Mouse (Mus musculus): ENCODE measurements around the gene Adal. TPM values are rescaled to one million over a fixed set of nuclear protein-coding genes. Genes with fewer than 3 reads are reported as not detected.

The Adal gene
- polyA plus RNA-seq, 1 experiment from 2014 or later: 40.0 TPM

- no peak for DNase-seq
- WGBS: 80% methylated on average over 4 of the region's 4 CpGs
- Histone ChIP-seq H3K4me2 (ENCODE audit: low read length) (peak overlapping the region; percentile 74), H3K27ac (replicated peaks; ENCODE audit: low read depth, low read length) (no peak overlapping the region), H3K9ac (replicated peaks; ENCODE audit: low read length) (peak overlapping the region; percentile 65; the same call in 1 of the 2 replicates), H3K27me3 (ENCODE audit: control insufficient read depth, insufficient read depth, low read length) (no peaks in the 10 kb centered on the region), H3K36me3 (ENCODE audit: control insufficient read depth, insufficient read depth, low read length) (peaks cover 29% of the 10 kb centered on the region), H3K4me1 (ENCODE audit: control insufficient read depth, insufficient read depth, low read length) (peaks cover 23% of the 10 kb centered on the region), H3K9me3 (ENCODE audit: control insufficient read depth, low read length) (no peaks in the 10 kb centered on the region), H3K4me3 (replicated peaks; ENCODE audit: low read depth, low read length) (peak overlapping the region; percentile 83)
- no peak for ATAC-seq (ENCODE audit: low FRiP score, low TSS enrichment)
Measured at GRCm38 (mm10) chr2:121169173-121169572, 28.9 kb downstream of the Adal start.

DNA sequence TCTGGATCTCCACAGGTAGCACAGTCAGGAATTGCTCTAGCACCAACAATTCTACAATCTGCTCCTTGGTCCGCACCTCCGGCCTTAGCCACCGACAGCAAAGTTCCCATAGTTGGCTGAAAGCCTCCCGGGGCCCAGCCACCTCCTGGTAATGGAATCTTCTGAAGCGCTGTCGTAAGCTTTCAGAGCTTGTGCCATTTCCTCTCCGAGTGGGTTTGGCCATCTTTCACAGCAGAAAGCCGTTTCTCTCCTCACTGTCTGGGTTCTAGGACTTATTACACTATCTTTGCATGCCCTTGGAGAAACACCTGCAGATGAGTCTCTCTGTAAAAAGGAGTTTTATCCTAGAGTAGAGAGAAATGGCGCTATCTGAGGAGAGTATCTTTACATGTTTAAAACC lies 29.7 kb downstream of the Adal start:
- H3K4me1 ChIP-seq (ENCODE audit: control insufficient read depth, insufficient read depth, low read length): peaks cover 23% of the 10 kb centered on the region
- H3K36me3 ChIP-seq (ENCODE audit: control insufficient read depth, insufficient read depth, low read length): peaks cover 30% of the 10 kb centered on the region
- H3K9me3 ChIP-seq (ENCODE audit: control insufficient read depth, low read length): no peaks in the 10 kb centered on the region
- no peaks in the 10 kb centered on the region for H3K27me3 ChIP-seq (ENCODE audit: control insufficient read depth, insufficient read depth, low read length)
- DNase-seq (peak; percentile 25), ATAC-seq (ENCODE audit: low FRiP score, low TSS enrichment) (no peak)
- H3K4me2 ChIP-seq (ENCODE audit: low read length): peak overlapping the region; percentile 74
- H3K9ac ChIP-seq (replicated peaks; ENCODE audit: low read length): peak overlapping the region; percentile 65
- H3K27ac ChIP-seq (replicated peaks; ENCODE audit: low read depth, low read length): no peak overlapping the region
- WGBS: 8% methylated on average over 9 of the region's 9 CpGs
- H3K4me3 ChIP-seq (replicated peaks; ENCODE audit: low read depth, low read length): peak overlapping the region; percentile 83

DNA sequence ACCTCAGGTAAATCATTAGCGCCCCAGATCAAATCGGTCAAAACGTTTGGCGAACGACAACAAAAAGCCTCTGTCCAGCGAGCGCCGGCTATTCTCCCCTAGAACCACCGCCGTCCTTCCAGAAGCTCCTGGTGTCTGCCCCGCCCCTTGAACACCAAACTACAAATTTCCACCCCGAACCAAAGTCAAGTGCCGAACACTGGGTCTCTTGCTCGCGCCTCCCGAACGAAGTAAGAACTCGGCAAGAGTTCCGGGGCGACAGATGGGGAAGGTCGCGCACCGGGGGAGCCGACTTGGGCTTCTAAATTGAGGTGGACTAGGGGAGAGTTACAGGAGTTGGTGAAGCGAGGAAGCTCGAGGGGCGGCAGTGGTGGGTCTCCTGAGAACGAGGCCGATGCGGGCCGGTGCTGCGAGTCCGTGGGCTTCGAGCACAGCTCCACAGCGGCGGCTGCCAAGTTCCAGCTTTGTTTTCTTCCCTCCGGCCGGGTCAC lies 30.3 kb downstream of the Adal start, which contains the start of gene Tubgcp4:
Gene Tubgcp4, plus strand, starts transcription at position 174 of the 491 bp plus-strand sequence.
- H3K4me1 ChIP-seq (ENCODE audit: control insufficient read depth, insufficient read depth, low read length): peaks cover 23% of the 10 kb centered on the region
- H3K4me3 ChIP-seq (replicated peaks; ENCODE audit: low read depth, low read length): peak within 1 kb of the TSS; percentile 83
- DNase-seq (no peak), ATAC-seq (ENCODE audit: low FRiP score, low TSS enrichment) (no peak; the same call in 1 of the 2 replicates)
- H3K36me3 ChIP-seq (ENCODE audit: control insufficient read depth, insufficient read depth, low read length): peaks cover 32% of the 10 kb centered on the region
- WGBS: under 1% methylated on average over 38 of the region's 38 CpGs
- H3K4me2 ChIP-seq (ENCODE audit: low read length): peak within 1 kb of the TSS; percentile 74
- no peaks in the 10 kb centered on the region for H3K9me3 ChIP-seq (ENCODE audit: control insufficient read depth, low read length)
- no peaks in the 10 kb centered on the region for H3K27me3 ChIP-seq (ENCODE audit: control insufficient read depth, insufficient read depth, low read length)
- H3K27ac ChIP-seq (replicated peaks; ENCODE audit: low read depth, low read length): peak within 1 kb of the TSS; percentile 65
- peak within 1 kb of the TSS; percentile 65 for H3K9ac ChIP-seq (replicated peaks; ENCODE audit: low read length)

DNA sequence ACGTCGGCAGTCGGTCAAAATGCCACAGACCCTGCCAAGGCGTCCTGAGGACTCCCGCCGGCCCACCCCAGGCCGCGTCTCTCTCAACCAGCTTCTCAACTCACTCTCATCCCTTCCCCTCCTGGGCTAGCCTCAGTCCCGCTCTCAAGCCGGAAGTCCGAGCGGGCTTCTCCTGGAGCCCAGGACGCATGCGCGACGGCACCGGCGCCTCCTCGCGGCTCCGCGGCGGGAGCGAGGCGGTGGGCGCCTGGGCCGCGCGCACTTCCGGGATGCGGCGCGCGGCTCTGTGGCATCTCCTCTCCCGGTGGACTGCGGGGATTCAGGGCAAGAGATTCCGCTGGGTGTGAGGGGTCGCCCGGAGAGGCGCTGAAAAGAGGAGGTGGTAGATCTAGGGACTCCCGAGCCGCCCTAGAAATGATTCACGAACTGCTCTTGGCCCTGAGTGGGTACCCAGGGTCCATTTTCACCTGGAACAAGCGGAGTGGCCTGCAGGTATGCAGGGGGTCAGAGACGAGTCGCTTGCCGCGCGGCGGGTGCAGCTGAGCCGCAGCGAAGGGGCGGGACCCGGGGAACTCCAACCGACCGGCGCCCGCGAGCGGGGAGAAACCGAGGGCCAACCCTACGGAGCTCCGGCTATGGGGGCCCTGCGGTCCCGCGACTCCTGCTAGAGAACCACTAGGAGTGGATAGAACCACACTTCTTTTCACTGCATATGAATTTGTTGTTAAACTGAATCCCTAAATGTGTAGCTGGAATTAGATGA lies 30.9 kb downstream of the Adal start, which contains the start of gene Zscan29:
Gene Zscan29, minus strand, starts transcription at position 146 of the 763 bp plus-strand sequence.
- Histone ChIP-seq H3K4me1 (ENCODE audit: control insufficient read depth, insufficient read depth, low read length) (peaks cover 23% of the 10 kb centered on the region), H3K9ac (replicated peaks; ENCODE audit: low read length) (peak within 1 kb of the TSS; percentile 65), H3K27me3 (ENCODE audit: control insufficient read depth, insufficient read depth, low read length) (no peaks in the 10 kb centered on the region), H3K27ac (replicated peaks; ENCODE audit: low read depth, low read length) (peak within 1 kb of the TSS; percentile 65), H3K4me3 (replicated peaks; ENCODE audit: low read depth, low read length) (peak within 1 kb of the TSS; percentile 83), H3K4me2 (ENCODE audit: low read length) (peak within 1 kb of the TSS; percentile 74), H3K9me3 (ENCODE audit: control insufficient read depth, low read length) (no peaks in the 10 kb centered on the region), H3K36me3 (ENCODE audit: control insufficient read depth, insufficient read depth, low read length) (peaks cover 34% of the 10 kb centered on the region)
- under 1% methylated on average over 66 of the region's 66 CpGs for WGBS
- DNase-seq: peak; percentile 97
- ATAC-seq (ENCODE audit: low FRiP score, low TSS enrichment): peak; percentile 95

- H3K9ac ChIP-seq (replicated peaks; ENCODE audit: low read length): no peak overlapping the region
- ATAC-seq (ENCODE audit: low FRiP score, low TSS enrichment) (no peak), DNase-seq (no peak)
- no peak overlapping the region for H3K27ac ChIP-seq (replicated peaks; ENCODE audit: low read depth, low read length)
- no peaks in the 10 kb centered on the region for H3K4me1 ChIP-seq (ENCODE audit: control insufficient read depth, insufficient read depth, low read length)
- peaks cover 67% of the 10 kb centered on the region for H3K36me3 ChIP-seq (ENCODE audit: control insufficient read depth, insufficient read depth, low read length)
- H3K9me3 ChIP-seq (ENCODE audit: control insufficient read depth, low read length): no peaks in the 10 kb centered on the region
- 95% methylated on average over 3 of the region's 3 CpGs for whole genome bisulfite sequencing
- H3K4me3 ChIP-seq (replicated peaks; ENCODE audit: low read depth, low read length): no peak overlapping the region
- H3K4me2 ChIP-seq (ENCODE audit: low read length): no peak overlapping the region
- H3K27me3 ChIP-seq (ENCODE audit: control insufficient read depth, insufficient read depth, low read length): no peaks in the 10 kb centered on the region
Measured at GRCm38 (mm10) chr2:121178828-121179479, 38.7 kb downstream of the Adal start.

GRCm38 (mm10) chr2:121183431-121183830 lies 43.2 kb downstream of the Adal start:
- Histone ChIP-seq H3K36me3 (ENCODE audit: control insufficient read depth, insufficient read depth, low read length) (peaks cover 65% of the 10 kb centered on the region), H3K27ac (replicated peaks; ENCODE audit: low read depth, low read length) (no peak overlapping the region), H3K9me3 (ENCODE audit: control insufficient read depth, low read length) (no peaks in the 10 kb centered on the region), H3K27me3 (ENCODE audit: control insufficient read depth, insufficient read depth, low read length) (no peaks in the 10 kb centered on the region), H3K4me1 (ENCODE audit: control insufficient read depth, insufficient read depth, low read length) (no peaks in the 10 kb centered on the region), H3K9ac (replicated peaks; ENCODE audit: low read length) (no peak overlapping the region), H3K4me3 (replicated peaks; ENCODE audit: low read depth, low read length) (no peak overlapping the region), H3K4me2 (ENCODE audit: low read length) (no peak overlapping the region)
- WGBS: 86% methylated on average over 5 of the region's 5 CpGs
- ATAC-seq (ENCODE audit: low FRiP score, low TSS enrichment) (no peak), DNase-seq (no peak)

DNA sequence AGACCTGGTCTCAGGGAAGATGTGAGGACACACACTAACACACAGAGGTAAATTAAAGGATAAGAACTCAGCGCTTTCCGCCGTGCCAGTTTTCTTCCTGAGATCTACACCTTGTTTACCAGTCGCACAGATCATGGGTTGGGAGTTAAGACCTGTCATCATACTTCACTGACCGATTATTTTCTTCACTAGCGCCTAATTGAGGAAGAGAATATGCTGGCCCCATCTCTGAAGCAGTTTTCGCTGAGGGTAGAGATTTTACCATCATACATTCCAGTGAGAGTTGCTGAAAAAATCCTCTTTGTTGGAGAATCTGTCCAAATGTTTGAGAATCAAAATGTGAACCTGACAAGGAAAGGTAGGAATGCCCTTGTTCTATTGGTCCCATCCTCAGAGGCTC lies 43.9 kb downstream of the Adal start:
- H3K9ac ChIP-seq (replicated peaks; ENCODE audit: low read length): no peak overlapping the region
- H3K36me3 ChIP-seq (ENCODE audit: control insufficient read depth, insufficient read depth, low read length): peaks cover 64% of the 10 kb centered on the region
- no peak overlapping the region for H3K4me2 ChIP-seq (ENCODE audit: low read length)
- ATAC-seq (ENCODE audit: low FRiP score, low TSS enrichment): no peak
- H3K27me3 ChIP-seq (ENCODE audit: control insufficient read depth, insufficient read depth, low read length): no peaks in the 10 kb centered on the region
- H3K9me3 ChIP-seq (ENCODE audit: control insufficient read depth, low read length): no peaks in the 10 kb centered on the region
- no peak for DNase-seq
- 97% methylated on average over 7 of the region's 7 CpGs for WGBS
- no peaks in the 10 kb centered on the region for H3K4me1 ChIP-seq (ENCODE audit: control insufficient read depth, insufficient read depth, low read length)
- H3K27ac ChIP-seq (replicated peaks; ENCODE audit: low read depth, low read length): no peak overlapping the region
- no peak overlapping the region for H3K4me3 ChIP-seq (replicated peaks; ENCODE audit: low read depth, low read length)

DNA sequence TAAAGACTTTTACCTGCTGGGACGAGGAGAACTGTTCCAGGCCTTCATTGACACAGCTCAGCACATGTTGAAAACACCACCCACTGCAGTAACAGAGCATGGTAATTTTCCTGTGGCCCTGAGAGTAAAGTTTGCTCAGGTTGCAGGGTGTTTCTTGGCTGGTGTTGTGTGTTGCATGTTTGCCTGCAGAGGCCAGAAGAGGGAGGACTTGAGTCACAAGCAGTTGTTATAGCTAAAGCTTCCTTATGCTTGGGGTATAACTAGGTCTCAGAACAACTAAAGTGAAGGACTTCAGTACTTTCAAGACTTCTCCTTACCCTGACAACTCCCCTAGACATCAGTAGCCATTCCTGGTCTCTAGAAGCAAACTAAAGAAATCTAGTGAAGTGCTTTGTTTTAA lies 48.3 kb downstream of the Adal start:
- H3K4me2 ChIP-seq (ENCODE audit: low read length): no peak overlapping the region
- no peak overlapping the region for H3K9ac ChIP-seq (replicated peaks; ENCODE audit: low read length)
- H3K4me1 ChIP-seq (ENCODE audit: control insufficient read depth, insufficient read depth, low read length): no peaks in the 10 kb centered on the region
- no peak for ATAC-seq (ENCODE audit: low FRiP score, low TSS enrichment)
- H3K36me3 ChIP-seq (ENCODE audit: control insufficient read depth, insufficient read depth, low read length): peaks cover 94% of the 10 kb centered on the region
- H3K27ac ChIP-seq (replicated peaks; ENCODE audit: low read depth, low read length): no peak overlapping the region
- H3K27me3 ChIP-seq (ENCODE audit: control insufficient read depth, insufficient read depth, low read length): no peaks in the 10 kb centered on the region
- 82% methylated on average over 1 of the region's 1 CpGs for WGBS
- H3K4me3 ChIP-seq (replicated peaks; ENCODE audit: low read depth, low read length): no peak overlapping the region
- no peaks in the 10 kb centered on the region for H3K9me3 ChIP-seq (ENCODE audit: control insufficient read depth, low read length)
- peak; percentile 12 for DNase-seq
